In genomic region chr4:136836387-136836931, GRCm38 (mm10) we compare ENCODE assay signal across 8 mouse cellular contexts. TPM values are rescaled to one million over a fixed set of nuclear protein-coding genes. Genes with fewer than 3 reads are reported as not detected.
DNase-seq lines count a peak whose midpoint lies in the region; ATAC-seq lines count a peak whose summit lies in the region.

No protein-coding gene starts in this region.

- WGBS in heart, embryonic 15.5 days, result 2% methylated on average over 27 of the region's 27 CpGs
- WGBS in forebrain, embryonic 15.5 days, result under 1% methylated on average over 27 of the region's 27 CpGs
- 2% methylated on average over 27 of the region's 27 CpGs for WGBS in liver, embryonic 16.5 days (ENCODE audit: insufficient replicate concordance)

- peak overlapping the region; percentile 64 for H3K4me3 ChIP-seq in heart, embryonic 15.5 days
- H3K4me3 ChIP-seq in forebrain, embryonic 15.5 days, result peak overlapping the region; percentile 62
- peak overlapping the region; percentile 55 for H3K4me3 ChIP-seq in liver, embryonic 16.5 days (ENCODE audit: low read depth, low read length)

- peaks cover 82% of the 10 kb centered on the region for H3K27me3 ChIP-seq in heart, embryonic 15.5 days
- no peaks in the 10 kb centered on the region for H3K27me3 ChIP-seq in forebrain, embryonic 15.5 days
- peaks cover 72% of the 10 kb centered on the region for H3K27me3 ChIP-seq in liver, embryonic 16.5 days (ENCODE audit: control insufficient read depth, insufficient read depth, low read depth, low read length)

- peak; percentile 11; the same call in 1 of the 2 replicates for ATAC-seq in heart, embryonic 15.5 days (replicated peaks; ENCODE audit: insufficient number of reproducible peaks, insufficient read depth, low FRiP score, low read depth)
- ATAC-seq in forebrain, embryonic 15.5 days (replicated peaks), result peak; percentile 73
- ATAC-seq in liver, embryonic 16.5 days (ENCODE audit: low read depth), result no peak

- DNase-seq in heart, adult 8-10 months (ENCODE audit: low spot score), result no peak
- peak; percentile 77 for DNase-seq in R1 (ENCODE audit: low read depth, low spot score)
- DNase-seq in adrenal gland, postnatal 4 days (ENCODE audit: low spot score in 2 of 2), result no peak
- no peak for DNase-seq in layer of hippocampus, adult 9-10 months (ENCODE audit: low spot score)
- no peak for DNase-seq in adrenal gland, postnatal 25 days

- no peaks in the 10 kb centered on the region for H3K9me3 ChIP-seq in heart, embryonic 15.5 days (replicated peaks)
- H3K9me3 ChIP-seq in forebrain, embryonic 15.5 days, result no peaks in the 10 kb centered on the region
- no peaks in the 10 kb centered on the region for H3K9me3 ChIP-seq in liver, embryonic 16.5 days (replicated peaks; ENCODE audit: control insufficient read depth, low read length)

- no peaks in the 10 kb centered on the region for H3K36me3 ChIP-seq in heart, embryonic 15.5 days
- no peaks in the 10 kb centered on the region for H3K36me3 ChIP-seq in forebrain, embryonic 15.5 days
- H3K36me3 ChIP-seq in liver, embryonic 16.5 days (ENCODE audit: control insufficient read depth, insufficient read depth), result no peaks in the 10 kb centered on the region

- H3K4me1 ChIP-seq in heart, embryonic 15.5 days (replicated peaks), result peaks cover 26% of the 10 kb centered on the region
- H3K4me1 ChIP-seq in forebrain, embryonic 15.5 days, result peaks cover 56% of the 10 kb centered on the region
- peaks cover 2% of the 10 kb centered on the region for H3K4me1 ChIP-seq in liver, embryonic 16.5 days (ENCODE audit: control insufficient read depth, low read depth, low read length)

- peak overlapping the region; percentile 68 for H3K9ac ChIP-seq in heart, embryonic 15.5 days
- peak overlapping the region; percentile 92 for H3K9ac ChIP-seq in forebrain, embryonic 15.5 days (replicated peaks)
- no peak overlapping the region for H3K9ac ChIP-seq in liver, embryonic 16.5 days (ENCODE audit: low read depth, low read length)

- peak overlapping the region; percentile 65 for H3K27ac ChIP-seq in heart, embryonic 15.5 days
- peak overlapping the region; percentile 100 for H3K27ac ChIP-seq in forebrain, embryonic 15.5 days (replicated peaks)
- no peak overlapping the region for H3K27ac ChIP-seq in liver, embryonic 16.5 days (ENCODE audit: low read length)

- H3K4me2 ChIP-seq in heart, embryonic 15.5 days, result peak overlapping the region; percentile 95
- H3K4me2 ChIP-seq in forebrain, embryonic 15.5 days (replicated peaks), result peak overlapping the region; percentile 85
- H3K4me2 ChIP-seq in liver, embryonic 16.5 days (ENCODE audit: low read depth, low read length), result peak overlapping the region; percentile 68

RNA-seq across cellular contexts. Expression of gene Ephb2, which starts 0.7 kb away (rescaled TPM):
- 1.3 and 3.3 TPM in 2 replicates for polyA plus RNA-seq in heart, embryonic 15.5 days (2015; fragmentation: Nextera tagmentation; extraction: Ambion mirVana)
- under 1 TPM; 0.44 to 0.86 (median 0.45) TPM for total RNA-seq in heart, adult 8-10 months (2022)
- 18.9 and 20.4 TPM in 2 replicates for polyA plus RNA-seq in forebrain, embryonic 15.5 days (2015; fragmentation: Nextera tagmentation; extraction: Ambion mirVana)
- polyA plus RNA-seq in liver, embryonic 16.5 days (2015; fragmentation: Nextera tagmentation; extraction: Ambion mirVana), result 0.07 and 0.18 TPM in 2 replicates
- total RNA-seq in adrenal gland, postnatal 4 days (2021), result 10 to 100 TPM; 16.9 to 21.2 TPM
- total RNA-seq in adrenal gland, postnatal 25 days (2021), result 15.1 and 17.8 TPM in 2 replicates

RNA-seq across cellular contexts. Expression of gene C1qb, which starts 49.5 kb away (rescaled TPM):
- polyA plus RNA-seq in heart, embryonic 15.5 days (2015; fragmentation: Nextera tagmentation; extraction: Ambion mirVana), result 43.1 and 60.2 TPM in 2 replicates
- 10 to 100 TPM; 30.2 to 38.5 (median 31.2) TPM for total RNA-seq in heart, adult 8-10 months (2022)
- polyA plus RNA-seq in forebrain, embryonic 15.5 days (2015; fragmentation: Nextera tagmentation; extraction: Ambion mirVana), result 28.2 and 30.5 TPM in 2 replicates
- polyA plus RNA-seq in liver, embryonic 16.5 days (2015; fragmentation: Nextera tagmentation; extraction: Ambion mirVana), result 129 and 142 TPM in 2 replicates
- total RNA-seq in adrenal gland, postnatal 4 days (2021), result 10 to 100 TPM; 47.0 to 59.8 TPM
- 24.4 and 28.3 TPM in 2 replicates for total RNA-seq in adrenal gland, postnatal 25 days (2021)

RNA-seq across cellular contexts. Expression of gene C1qc, which starts 56.4 kb away (rescaled TPM):
- 23.8 and 32.9 TPM in 2 replicates for polyA plus RNA-seq in heart, embryonic 15.5 days (2015; fragmentation: Nextera tagmentation; extraction: Ambion mirVana)
- 10 to 100 TPM; 21.6 to 30.2 (median 24.9) TPM for total RNA-seq in heart, adult 8-10 months (2022)
- polyA plus RNA-seq in forebrain, embryonic 15.5 days (2015; fragmentation: Nextera tagmentation; extraction: Ambion mirVana), result 18.8 and 20.7 TPM in 2 replicates
- polyA plus RNA-seq in liver, embryonic 16.5 days (2015; fragmentation: Nextera tagmentation; extraction: Ambion mirVana), result 60.4 and 68.2 TPM in 2 replicates
- 10 to 100 TPM; 37.0 to 49.0 TPM for total RNA-seq in adrenal gland, postnatal 4 days (2021)
- total RNA-seq in adrenal gland, postnatal 25 days (2021), result 18.2 and 22.5 TPM in 2 replicates
